Mouse (Mus musculus) midbrain, embryonic 10.5 days (tissue): ENCODE data around the gene Wnt2b. TPM values are rescaled to one million over a fixed set of nuclear protein-coding genes. Genes with fewer than 3 reads are reported as not detected.

Source experiments
- DNase-seq: peaks from one replicate; pipeline ENCODE4 v3.0.0-alpha.2; 2017; ENCODE audit warnings: low spot score
- H3K27ac ChIP-seq: fragments of 300-500 bp; sonication (generic); replicated peaks from 2 replicates; pipeline ENCODE4 v1.5.1; 2016; ENCODE audit warnings: mild to moderate bottlenecking
- H3K27me3 ChIP-seq: fragments of 300-500 bp; sonication (generic); 2 replicates; pipeline ENCODE4 v1.6.1; 2016; ENCODE audit warnings: low read depth, mild to moderate bottlenecking; ENCODE audit not compliant: poor library complexity, severe bottlenecking
- H3K36me3 ChIP-seq: fragments of 300-500 bp; sonication (generic); 2 replicates; pipeline ENCODE4 v1.6.1; 2016; ENCODE audit warnings: mild to moderate bottlenecking, moderate library complexity
- H3K4me1 ChIP-seq: fragments of 300-500 bp; sonication (generic); 2 replicates; pipeline ENCODE4 v1.6.1; 2016
- H3K4me3 ChIP-seq: fragments of 300-500 bp; sonication (generic); 2 replicates; pipeline ENCODE4 v1.5.1; 2016; ENCODE audit warnings: mild to moderate bottlenecking, moderate library complexity
- H3K9me3 ChIP-seq: fragments of 300-500 bp; sonication (generic); replicated peaks from 2 replicates; pipeline ENCODE4 v1.6.1; 2016; ENCODE audit warnings: mild to moderate bottlenecking
- WGBS: fragments of 180-500 bp; shearing (Covaris S2); methylation state at CpG from one replicate; pipeline ENCODE4 v1.1.7; 2016; 5-methylcytosine and 5-hydroxymethylcytosine counted together
- polyA plus RNA-seq: library from polyadenylated mRNA; unstranded; fragments of >200 nt; fragmentation: Nextera tagmentation; extraction: Ambion mirVana; gene quantifications from 2 replicates; pipeline ENCODE4 v1.2.1, GENCODE M21; 2016

The Wnt2b gene
- polyA plus RNA-seq = 1.3 and 1.4 TPM in 2 replicates

- 2% methylated on average over 84 of the region's 87 CpGs for WGBS
- Histone ChIP-seq H3K9me3 (no peaks in the 10 kb centered on the region), H3K27ac (peak within 1 kb of the TSS; percentile 69), H3K4me3 (peak within 1 kb of the TSS; percentile 59), H3K36me3 (0 out of 2 replicates have a peak, but pooled peaks cover 2% of the 10 kb centered on the region), H3K27me3 (peaks cover 88% of the 10 kb centered on the region), H3K4me1 (peaks cover 56% of the 10 kb centered on the region)
- DNase-seq = peak; percentile 54
These were observed at the start of gene Wnt2b for GRCm38 (mm10) chr3:104961066-104962059. TSS of gene Wnt2b (minus strand) at chr3:104961921.

- Histone ChIP-seq H3K27me3 (peaks cover 35% of the 10 kb centered on the region), H3K27ac (no peak overlapping the region), H3K4me3 (no peak overlapping the region), H3K9me3 (no peaks in the 10 kb centered on the region), H3K36me3 (peaks cover 70% of the 10 kb centered on the region), H3K4me1 (no peaks in the 10 kb centered on the region)
- DNase-seq = no peak
- WGBS = 92% methylated on average over 11 of the region's 11 CpGs
These were observed 49.1 kb upstream of the Wnt2b start for GRCm38 (mm10) chr3:105010681-105011339.

GRCm38 (mm10) chr3:105008070-105008469 lies 46.3 kb upstream of the Wnt2b start:
- no peak for DNase-seq
- H3K27me3 ChIP-seq = peaks cover 54% of the 10 kb centered on the region
- H3K4me3 ChIP-seq = no peak overlapping the region
- H3K27ac ChIP-seq = no peak overlapping the region
- 89% methylated on average over 9 of the region's 9 CpGs for whole genome bisulfite sequencing
- peaks cover 25% of the 10 kb centered on the region for H3K4me1 ChIP-seq
- H3K9me3 ChIP-seq = no peaks in the 10 kb centered on the region
- H3K36me3 ChIP-seq = peaks cover 93% of the 10 kb centered on the region

- Histone ChIP-seq H3K4me3 (no peak overlapping the region), H3K4me1 (peaks cover 34% of the 10 kb centered on the region), H3K36me3 (peaks cover 94% of the 10 kb centered on the region), H3K9me3 (no peaks in the 10 kb centered on the region), H3K27me3 (peaks cover 74% of the 10 kb centered on the region), H3K27ac (no peak overlapping the region)
- WGBS = 94% methylated on average over 6 of the region's 6 CpGs
- DNase-seq = no peak
These were observed 44.4 kb upstream of the Wnt2b start for GRCm38 (mm10) chr3:105006101-105006500.

- DNase-seq = no peak
- H3K27ac ChIP-seq = no peak overlapping the region
- 91% methylated on average over 20 of the region's 20 CpGs for WGBS
- no peaks in the 10 kb centered on the region for H3K9me3 ChIP-seq
- H3K27me3 ChIP-seq = peaks cover 79% of the 10 kb centered on the region
- H3K36me3 ChIP-seq = peaks cover 92% of the 10 kb centered on the region
- no peak overlapping the region for H3K4me3 ChIP-seq
- H3K4me1 ChIP-seq = peaks cover 36% of the 10 kb centered on the region
These were observed 43.9 kb upstream of the Wnt2b start for GRCm38 (mm10) chr3:105005561-105006065.

GRCm38 (mm10) chr3:105005011-105005410 lies 43.3 kb upstream of the Wnt2b start:
- Histone ChIP-seq H3K9me3 (no peaks in the 10 kb centered on the region), H3K4me3 (no peak overlapping the region), H3K27me3 (peaks cover 85% of the 10 kb centered on the region), H3K36me3 (peaks cover 86% of the 10 kb centered on the region), H3K27ac (0 out of 2 replicates have a peak overlapping the region, but pooled peaks have one; percentile 13), H3K4me1 (peaks cover 41% of the 10 kb centered on the region)
- no peak for DNase-seq
- 87% methylated on average over 10 of the region's 10 CpGs for WGBS

- H3K4me1 ChIP-seq = peaks cover 42% of the 10 kb centered on the region
- peaks cover 87% of the 10 kb centered on the region for H3K27me3 ChIP-seq
- H3K9me3 ChIP-seq = no peaks in the 10 kb centered on the region
- H3K36me3 ChIP-seq = peaks cover 76% of the 10 kb centered on the region
- H3K27ac ChIP-seq = peak overlapping the region; percentile 24; the same call in 1 of the 2 replicates
- DNase-seq = peak; percentile 42
- H3K4me3 ChIP-seq = no peak overlapping the region
- 44% methylated on average over 14 of the region's 14 CpGs for WGBS
These were observed 42.3 kb upstream of the Wnt2b start for GRCm38 (mm10) chr3:105003960-105004463.

- H3K36me3 ChIP-seq = peaks cover 49% of the 10 kb centered on the region
- 71% methylated on average over 6 of the region's 6 CpGs for WGBS
- H3K9me3 ChIP-seq = no peaks in the 10 kb centered on the region
- peaks cover 74% of the 10 kb centered on the region for H3K27me3 ChIP-seq
- no peak overlapping the region for H3K27ac ChIP-seq
- H3K4me3 ChIP-seq = no peak overlapping the region
- DNase-seq = no peak
- peaks cover 61% of the 10 kb centered on the region for H3K4me1 ChIP-seq
These were observed 39.7 kb upstream of the Wnt2b start for GRCm38 (mm10) chr3:105001374-105001773.

- H3K9me3 ChIP-seq = no peaks in the 10 kb centered on the region
- peaks cover 61% of the 10 kb centered on the region for H3K4me1 ChIP-seq
- no peak for DNase-seq
- WGBS = 78% methylated on average over 8 of the region's 8 CpGs
- H3K27ac ChIP-seq = no peak overlapping the region
- H3K36me3 ChIP-seq = peaks cover 41% of the 10 kb centered on the region
- peaks cover 74% of the 10 kb centered on the region for H3K27me3 ChIP-seq
- H3K4me3 ChIP-seq = no peak overlapping the region
These were observed 38.8 kb upstream of the Wnt2b start for GRCm38 (mm10) chr3:105000561-105000960.

GRCm38 (mm10) chr3:104997563-104997962 lies 35.8 kb upstream of the Wnt2b start:
- no peaks in the 10 kb centered on the region for H3K9me3 ChIP-seq
- H3K27ac ChIP-seq = no peak overlapping the region
- peaks cover 70% of the 10 kb centered on the region for H3K27me3 ChIP-seq
- H3K4me1 ChIP-seq = peaks cover 33% of the 10 kb centered on the region
- 37% methylated on average over 6 of the region's 6 CpGs for WGBS
- H3K36me3 ChIP-seq = peaks cover 13% of the 10 kb centered on the region
- no peak overlapping the region for H3K4me3 ChIP-seq
- DNase-seq = no peak

GRCm38 (mm10) chr3:104995707-104996106 lies 34.0 kb upstream of the Wnt2b start:
- peak; percentile 9 for DNase-seq
- peaks cover 57% of the 10 kb centered on the region for H3K27me3 ChIP-seq

GRCm38 (mm10) chr3:104994415-104994841 lies 32.7 kb upstream of the Wnt2b start:
- no peak overlapping the region for H3K27ac ChIP-seq
- H3K27me3 ChIP-seq = peaks cover 45% of the 10 kb centered on the region
- H3K9me3 ChIP-seq = no peaks in the 10 kb centered on the region
- DNase-seq = peak; percentile 11
- 60% methylated on average over 3 of the region's 3 CpGs for WGBS
- peaks cover 20% of the 10 kb centered on the region for H3K4me1 ChIP-seq
- no peak overlapping the region for H3K4me3 ChIP-seq
- H3K36me3 ChIP-seq = no peaks in the 10 kb centered on the region

More at GRCm38 (mm10) chr3:104995707-104996106, 34.0 kb upstream of the Wnt2b start:
- Histone ChIP-seq H3K27ac (no peak overlapping the region), H3K4me3 (no peak overlapping the region), H3K9me3 (no peaks in the 10 kb centered on the region), H3K36me3 (no peaks in the 10 kb centered on the region), H3K4me1 (peaks cover 26% of the 10 kb centered on the region)
- WGBS = 89% methylated on average over 7 of the region's 7 CpGs
